Mouse (Mus musculus): Measurements from ENCODE around the gene Pde4dip.

GRCm38 (mm10) chr3:97651604-97652003 lies 236.9 kb downstream of the Pde4dip start:
- no peak for TF ChIP-seq POLR2A (IDR thresholded peaks at IDR 0.05; ENCODE audit: control insufficient read depth, extremely low read depth, insufficient read depth, low read length, poor library complexity)
- TF ChIP-seq CTCF (IDR thresholded peaks at IDR 0.05; ENCODE audit: borderline replicate concordance, control insufficient read depth, extremely low read depth, insufficient read depth, low read length, poor library complexity): no peak
